Mouse (Mus musculus) neural tube, embryonic 11.5 days (tissue): ENCODE measurements at regions not wholly inside any gene's neighbourhood (a gene's known extent, or its start where the extent isn't known, plus 50 kb on each side); places are given as distances from the start of the nearest gene placed in this dataset.

ENCODE experiments used
- ATAC-seq: fragments of 200-750 bp; cut with Nextera tagmentation; 2 replicates; pipeline ENCODE4 v1.8.0; 2017; ENCODE audit warnings: moderate number of reproducible peaks, mild to moderate bottlenecking, moderate TSS enrichment, moderate library complexity; ENCODE audit not compliant: insufficient read depth, low FRiP score, low TSS enrichment
- DNase-seq: peaks from one replicate; pipeline ENCODE4 v3.0.0-alpha.2; 2015; ENCODE audit warnings: low spot score
- H3K27ac ChIP-seq: fragments of 300-500 bp; sonication (generic); 2 replicates; pipeline ENCODE4 v1.5.1; 2014; ENCODE audit warnings: low read depth, mild to moderate bottlenecking, low read length
- H3K27me3 ChIP-seq: fragments of 300-500 bp; sonication (generic); 2 replicates; pipeline ENCODE4 v1.6.1; 2014; ENCODE audit warnings: mild to moderate bottlenecking, low read length, mixed read lengths; ENCODE audit not compliant: control insufficient read depth, insufficient read depth
- H3K36me3 ChIP-seq: fragments of 300-500 bp; sonication (generic); 2 replicates; pipeline ENCODE4 v1.6.1; 2014; ENCODE audit warnings: mild to moderate bottlenecking, low read length, moderate library complexity, mixed read lengths; ENCODE audit not compliant: control insufficient read depth, insufficient read depth
- H3K4me1 ChIP-seq: fragments of 300-500 bp; sonication (generic); 2 replicates; pipeline ENCODE4 v1.6.1; 2014; ENCODE audit warnings: low read length, mixed read lengths; ENCODE audit not compliant: control insufficient read depth, insufficient read depth
- H3K4me2 ChIP-seq: fragments of 300-500 bp; sonication (generic); 2 replicates; pipeline ENCODE4 v1.6.1; 2014; ENCODE audit warnings: low read depth, mild to moderate bottlenecking, moderate library complexity
- H3K4me3 ChIP-seq: fragments of 300-500 bp; sonication (generic); 2 replicates; pipeline ENCODE4 v1.5.1; 2014; ENCODE audit warnings: low read depth, low read length
- H3K9ac ChIP-seq: fragments of 300-500 bp; sonication (generic); 2 replicates; pipeline ENCODE4 v1.6.1; 2014; ENCODE audit warnings: mild to moderate bottlenecking, low read length
- H3K9me3 ChIP-seq: fragments of 300-500 bp; sonication (generic); 2 replicates; pipeline ENCODE4 v1.6.1; 2016; ENCODE audit warnings: low read length; ENCODE audit not compliant: control insufficient read depth
- WGBS: fragments of 180-500 bp; shearing (Covaris S2); extraction: QIAGEN DNeasy Blood & Tissue Kit; methylation state at CpG from one replicate; pipeline ENCODE4 v1.1.7; 2014; 5-methylcytosine and 5-hydroxymethylcytosine counted together

GRCm38 (mm10) chr4:70743425-70743824, 208.6 kb upstream of the Megf9 start:
- H3K27ac ChIP-seq = no peak overlapping the region

GRCm38 (mm10) chr4:70742002-70742401, 207.2 kb upstream of the Megf9 start:
- DNase-seq (no peak), ATAC-seq (no peak)
- H3K27me3 ChIP-seq = no peaks in the 10 kb centered on the region
- no peak overlapping the region for H3K27ac ChIP-seq
- H3K4me2 ChIP-seq = no peak overlapping the region
- no peaks in the 10 kb centered on the region for H3K9me3 ChIP-seq
- H3K9ac ChIP-seq = no peak overlapping the region
- 72% methylated on average over 1 of the region's 1 CpGs for WGBS
- no peaks in the 10 kb centered on the region for H3K36me3 ChIP-seq
- H3K4me1 ChIP-seq = no peaks in the 10 kb centered on the region
- H3K4me3 ChIP-seq = no peak overlapping the region

More at GRCm38 (mm10) chr4:70743425-70743824, 208.6 kb upstream of the Megf9 start:
- no peaks in the 10 kb centered on the region for H3K9me3 ChIP-seq
- no peak overlapping the region for H3K4me2 ChIP-seq
- H3K36me3 ChIP-seq = no peaks in the 10 kb centered on the region
- H3K4me1 ChIP-seq = no peaks in the 10 kb centered on the region
- 69% methylated on average over 1 of the region's 1 CpGs for WGBS
- no peak overlapping the region for H3K9ac ChIP-seq
- DNase-seq (no peak), ATAC-seq (no peak)
- H3K4me3 ChIP-seq = no peak overlapping the region
- H3K27me3 ChIP-seq = no peaks in the 10 kb centered on the region

DNA sequence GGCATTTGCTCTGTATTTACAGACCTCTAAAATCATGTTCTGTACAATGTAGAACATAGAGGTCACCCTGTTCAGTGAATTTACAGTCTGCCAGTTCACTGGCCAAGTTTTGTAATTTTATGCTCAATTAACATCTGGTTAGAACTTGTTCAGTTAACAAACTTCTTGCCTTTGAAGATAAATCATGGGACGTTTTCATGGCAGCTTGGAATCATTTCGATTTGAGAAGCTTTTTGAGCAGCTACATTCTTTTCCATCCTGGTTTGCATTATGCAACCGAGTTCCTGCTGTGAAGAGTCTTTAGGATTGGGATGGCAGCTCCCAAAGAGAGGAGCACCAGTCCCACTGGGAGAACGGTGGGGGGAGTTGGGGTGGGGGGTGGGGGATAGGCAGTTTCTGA, 206.3 kb upstream of the Megf9 start:
- no peak overlapping the region for H3K4me3 ChIP-seq
- no peaks in the 10 kb centered on the region for H3K36me3 ChIP-seq
- ATAC-seq = no peak
- 10% methylated on average over 4 of the region's 4 CpGs for WGBS
- no peaks in the 10 kb centered on the region for H3K27me3 ChIP-seq
- H3K4me1 ChIP-seq = no peaks in the 10 kb centered on the region
- no peak for DNase-seq
- no peaks in the 10 kb centered on the region for H3K9me3 ChIP-seq
- no peak overlapping the region for H3K4me2 ChIP-seq
- H3K9ac ChIP-seq = no peak overlapping the region
- no peak overlapping the region for H3K27ac ChIP-seq

GRCm38 (mm10) chr4:70709126-70709689, 174.4 kb upstream of the Megf9 start:
- H3K9ac ChIP-seq = no peak overlapping the region
- H3K4me1 ChIP-seq = no peaks in the 10 kb centered on the region
- 45% methylated on average over 2 of the region's 2 CpGs for WGBS
- ATAC-seq = no peak
- no peaks in the 10 kb centered on the region for H3K9me3 ChIP-seq
- DNase-seq = no peak
- H3K4me2 ChIP-seq = no peak overlapping the region
- H3K4me3 ChIP-seq = no peak overlapping the region
- no peak overlapping the region for H3K27ac ChIP-seq
- H3K36me3 ChIP-seq = no peaks in the 10 kb centered on the region
- no peaks in the 10 kb centered on the region for H3K27me3 ChIP-seq

DNA sequence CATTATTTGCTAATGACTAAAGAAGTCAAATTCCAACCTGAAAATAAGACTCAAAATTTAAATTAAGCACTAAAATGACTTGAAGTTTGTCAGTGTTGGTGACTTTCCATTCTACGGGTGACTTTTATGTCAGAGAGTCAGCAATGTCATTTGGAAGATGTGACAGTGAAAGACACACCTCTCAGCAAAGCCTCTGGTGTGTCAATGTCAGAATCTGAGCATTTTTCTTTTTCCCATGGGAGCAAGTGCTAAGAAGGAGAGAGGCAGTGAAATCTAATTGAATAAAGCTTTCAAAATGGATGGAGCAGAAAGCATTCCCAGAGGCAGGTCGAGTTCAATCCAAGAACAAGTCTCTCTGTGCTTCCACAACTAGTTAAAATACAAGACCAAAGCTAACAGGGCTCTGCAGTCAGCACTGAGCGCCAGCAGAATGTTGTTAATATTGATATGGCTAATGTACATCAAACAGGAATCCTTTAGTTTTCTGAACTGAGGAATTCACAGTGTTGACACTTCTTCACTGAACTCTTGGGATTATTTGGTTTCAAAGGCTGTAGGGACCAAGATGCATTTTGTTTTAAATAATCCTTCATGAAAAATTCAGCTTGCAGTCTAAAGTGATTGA, 170.4 kb upstream of the Megf9 start:
- no peak overlapping the region for H3K4me3 ChIP-seq
- ATAC-seq = no peak
- no peaks in the 10 kb centered on the region for H3K9me3 ChIP-seq
- H3K36me3 ChIP-seq = no peaks in the 10 kb centered on the region
- 80% methylated on average over 3 of the region's 3 CpGs for WGBS
- no peaks in the 10 kb centered on the region for H3K4me1 ChIP-seq
- no peak for DNase-seq
- no peak overlapping the region for H3K9ac ChIP-seq
- H3K27ac ChIP-seq = no peak overlapping the region
- no peak overlapping the region for H3K4me2 ChIP-seq
- no peaks in the 10 kb centered on the region for H3K27me3 ChIP-seq

DNA sequence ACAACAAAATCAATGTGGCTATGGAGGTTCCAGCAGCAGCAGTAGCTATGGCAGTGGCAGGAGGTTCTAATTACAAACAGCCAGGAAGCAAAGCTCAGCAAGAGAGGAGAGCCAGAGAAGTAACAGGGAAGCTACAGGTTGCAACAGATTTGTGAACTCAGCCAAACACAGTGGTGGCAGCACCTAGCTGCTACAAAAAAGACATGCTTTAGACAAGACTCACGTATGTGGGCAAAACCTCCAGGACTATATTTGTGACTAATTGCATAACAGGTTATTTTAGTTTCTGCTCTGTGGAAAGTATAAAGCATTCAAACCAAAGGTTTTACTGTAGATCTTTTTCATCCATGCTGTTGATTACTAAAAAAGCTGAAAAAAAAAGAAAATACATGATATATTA, 166.1 kb upstream of the Megf9 start:
- no peak for ATAC-seq
- Histone ChIP-seq H3K9me3 (no peaks in the 10 kb centered on the region), H3K27me3 (no peaks in the 10 kb centered on the region), H3K36me3 (no peaks in the 10 kb centered on the region), H3K4me2 (no peak overlapping the region), H3K4me3 (no peak overlapping the region), H3K9ac (no peak overlapping the region), H3K27ac (no peak overlapping the region), H3K4me1 (no peaks in the 10 kb centered on the region)
- WGBS = 90% methylated on average over 1 of the region's 1 CpGs
- DNase-seq = no peak

- no peak for DNase-seq
- no peaks in the 10 kb centered on the region for H3K27me3 ChIP-seq
- no peak overlapping the region for H3K4me2 ChIP-seq
- 81% methylated on average over 1 of the region's 1 CpGs for WGBS
- no peaks in the 10 kb centered on the region for H3K36me3 ChIP-seq
- H3K27ac ChIP-seq = no peak overlapping the region
- no peak overlapping the region for H3K4me3 ChIP-seq
- no peaks in the 10 kb centered on the region for H3K9me3 ChIP-seq
- H3K9ac ChIP-seq = no peak overlapping the region
- ATAC-seq = no peak
- H3K4me1 ChIP-seq = no peaks in the 10 kb centered on the region
Observed at GRCm38 (mm10) chr4:70664181-70664580, 129.4 kb upstream of the Megf9 start.

DNA sequence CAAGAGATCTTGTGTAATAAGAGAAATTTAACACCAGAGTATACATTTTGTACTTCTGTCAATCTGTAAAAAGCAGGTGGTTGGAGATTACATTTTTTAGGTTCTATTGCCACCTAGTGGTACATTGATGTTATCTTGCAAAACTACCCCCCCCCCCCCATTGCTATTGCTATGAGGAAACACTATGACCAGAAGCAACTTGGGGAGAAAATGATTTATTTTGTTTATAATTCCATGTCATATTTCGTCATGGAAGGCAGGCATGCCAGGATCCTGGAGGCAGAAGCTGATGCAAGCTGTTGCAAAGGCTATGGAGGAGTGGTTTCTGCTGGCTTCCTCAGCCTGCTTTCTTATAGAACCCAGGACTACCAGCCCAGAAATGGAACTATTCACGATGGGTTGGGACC, 86.6 kb upstream of the Megf9 start:
- ATAC-seq (no peak), DNase-seq (no peak)
- Histone ChIP-seq H3K4me1 (no peaks in the 10 kb centered on the region), H3K9ac (no peak overlapping the region), H3K27me3 (no peaks in the 10 kb centered on the region), H3K27ac (no peak overlapping the region), H3K4me3 (no peak overlapping the region), H3K4me2 (no peak overlapping the region), H3K36me3 (no peaks in the 10 kb centered on the region), H3K9me3 (no peaks in the 10 kb centered on the region)
- WGBS = 47% methylated on average over 2 of the region's 2 CpGs

- WGBS = 87% methylated on average over 8 of the region's 8 CpGs
- no peak for ATAC-seq
- H3K4me3 ChIP-seq = no peak overlapping the region
- H3K4me1 ChIP-seq = no peaks in the 10 kb centered on the region
- H3K27me3 ChIP-seq = no peaks in the 10 kb centered on the region
- H3K27ac ChIP-seq = no peak overlapping the region
- H3K4me2 ChIP-seq = no peak overlapping the region
- H3K9ac ChIP-seq = no peak overlapping the region
- no peaks in the 10 kb centered on the region for H3K9me3 ChIP-seq
- no peak for DNase-seq
- no peaks in the 10 kb centered on the region for H3K36me3 ChIP-seq
Observed at GRCm38 (mm10) chr4:70619636-70620287, 85.0 kb upstream of the Megf9 start.
